Mouse (Mus musculus): ENCODE data around the gene 4930455H04Rik. TPM values are rescaled to one million over a fixed set of nuclear protein-coding genes. Genes with fewer than 3 reads are reported as not detected.

The 4930455H04Rik gene
- total RNA-seq, 1 experiment: not detected

- DNase-seq (ENCODE audit: low read depth, low spot score): no peak
- no peak overlapping the region for H3K9ac ChIP-seq (ENCODE audit: insufficient read depth, low read depth, low read length, poor library complexity, severe bottlenecking)
- TF ChIP-seq MAFK (IDR thresholded peaks at IDR 0.05; ENCODE audit: insufficient read depth, low read depth, low read length) (no peak), HCFC1 (IDR thresholded peaks at IDR 0.05; ENCODE audit: borderline replicate concordance, insufficient read depth, low read length) (no peak), CHD2 (IDR thresholded peaks at IDR 0.05; ENCODE audit: low read depth, low read length) (no peak), ZNF384 (IDR thresholded peaks at IDR 0.05; ENCODE audit: low read depth, low read length) (no peak), ZC3H11A (IDR thresholded peaks at IDR 0.05; ENCODE audit: borderline replicate concordance, low read depth, low read length) (no peak)
Measured at GRCm38 (mm10) chr3:116943422-116943821, 24.6 kb upstream of the 4930455H04Rik start.

GRCm38 (mm10) chr3:116946476-116946875 lies 21.6 kb upstream of the 4930455H04Rik start:
- H3K4me3 ChIP-seq (ENCODE audit: insufficient read depth in 1 of 2, low read depth in 1 of 2, low read length in 2 of 2, poor library complexity in 1 of 2, severe bottlenecking in 1 of 2): no peak overlapping the region
- no peak for DNase-seq (ENCODE audit: low read depth, low spot score)
- no peak overlapping the region for H3K27ac ChIP-seq (ENCODE audit: insufficient read depth, low read depth, low read length, poor library complexity, severe bottlenecking)
- no peaks in the 10 kb centered on the region for H3K4me1 ChIP-seq (ENCODE audit: control insufficient read depth in 2 of 2, insufficient read depth in 2 of 2, low read length in 2 of 2, poor library complexity in 1 of 2)
- no peak for TF ChIP-seq HCFC1 (IDR thresholded peaks at IDR 0.05; ENCODE audit: borderline replicate concordance, insufficient read depth, low read length)
- in situ Hi-C loops (cut with MboI; ENCODE audit: low sequenced_read_pairs in 2 of 2, unreplicated experiment in 2 of 2): no loop called here
- H3K9ac ChIP-seq (ENCODE audit: insufficient read depth, low read depth, low read length, poor library complexity, severe bottlenecking): no peak overlapping the region
- no peaks in the 10 kb centered on the region for H3K9me3 ChIP-seq (ENCODE audit: control insufficient read depth, insufficient read depth, low read depth, low read length)
- H3K36me3 ChIP-seq (ENCODE audit: control insufficient read depth, insufficient read depth, low read length, poor library complexity, severe bottlenecking): no peaks in the 10 kb centered on the region

More at GRCm38 (mm10) chr3:116943422-116943821, 24.6 kb upstream of the 4930455H04Rik start:
- Histone ChIP-seq H3K36me3 (ENCODE audit: control insufficient read depth, insufficient read depth, low read length, poor library complexity, severe bottlenecking) (no peaks in the 10 kb centered on the region), H3K4me3 (ENCODE audit: insufficient read depth in 1 of 2, low read depth in 1 of 2, low read length in 2 of 2, poor library complexity in 1 of 2, severe bottlenecking in 1 of 2) (no peak overlapping the region), H3K9me3 (ENCODE audit: control insufficient read depth, insufficient read depth, low read depth, low read length) (no peaks in the 10 kb centered on the region), H3K27ac (ENCODE audit: insufficient read depth, low read depth, low read length, poor library complexity, severe bottlenecking) (no peak overlapping the region), H3K4me1 (ENCODE audit: control insufficient read depth in 2 of 2, insufficient read depth in 2 of 2, low read length in 2 of 2, poor library complexity in 1 of 2) (no peaks in the 10 kb centered on the region)
- in situ Hi-C loops (cut with MboI; ENCODE audit: low sequenced_read_pairs in 2 of 2, unreplicated experiment in 2 of 2): no loop called here

DNA sequence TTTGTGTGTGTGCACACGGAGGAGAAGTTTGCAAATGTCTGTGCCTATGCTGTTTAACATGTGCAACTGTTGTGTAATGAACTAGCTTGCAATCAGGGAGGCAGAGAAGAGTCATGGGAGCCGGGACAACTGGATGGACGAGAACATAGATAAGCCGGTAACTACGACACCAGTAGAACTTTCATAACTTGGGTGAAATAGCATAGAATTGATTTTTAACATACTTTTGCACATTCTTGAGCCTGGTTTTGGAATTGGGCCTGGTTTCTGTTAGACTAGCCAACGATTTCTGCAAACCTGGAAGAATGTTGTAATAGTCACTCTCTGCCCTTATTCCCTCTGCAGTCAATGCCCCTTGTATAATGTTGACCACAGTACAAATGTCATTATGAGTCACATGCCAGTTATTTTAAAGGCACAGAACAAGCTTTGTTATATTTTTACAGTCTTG lies 17.4 kb upstream of the 4930455H04Rik start:
- in situ Hi-C loops (cut with MboI; ENCODE audit: low sequenced_read_pairs in 2 of 2, unreplicated experiment in 2 of 2): no loop called here
- Histone ChIP-seq H3K27ac (ENCODE audit: insufficient read depth, low read depth, low read length, poor library complexity, severe bottlenecking) (no peak overlapping the region), H3K9ac (ENCODE audit: insufficient read depth, low read depth, low read length, poor library complexity, severe bottlenecking) (no peak overlapping the region), H3K36me3 (ENCODE audit: control insufficient read depth, insufficient read depth, low read length, poor library complexity, severe bottlenecking) (no peaks in the 10 kb centered on the region), H3K4me3 (ENCODE audit: insufficient read depth in 1 of 2, low read depth in 1 of 2, low read length in 2 of 2, poor library complexity in 1 of 2, severe bottlenecking in 1 of 2) (no peak overlapping the region), H3K4me1 (ENCODE audit: control insufficient read depth in 2 of 2, insufficient read depth in 2 of 2, low read length in 2 of 2, poor library complexity in 1 of 2) (no peaks in the 10 kb centered on the region; a peak in 1 of 4 replicates), H3K9me3 (ENCODE audit: control insufficient read depth, insufficient read depth, low read depth, low read length) (no peaks in the 10 kb centered on the region)
- TF ChIP-seq ZNF384 (IDR thresholded peaks at IDR 0.05; ENCODE audit: low read depth, low read length) (no peak), ZC3H11A (IDR thresholded peaks at IDR 0.05; ENCODE audit: borderline replicate concordance, low read depth, low read length) (no peak), MAFK (IDR thresholded peaks at IDR 0.05; ENCODE audit: insufficient read depth, low read depth, low read length) (no peak), HCFC1 (IDR thresholded peaks at IDR 0.05; ENCODE audit: borderline replicate concordance, insufficient read depth, low read length) (no peak), CHD2 (IDR thresholded peaks at IDR 0.05; ENCODE audit: low read depth, low read length) (no peak)
- no peak for DNase-seq (ENCODE audit: low read depth, low spot score)

DNA sequence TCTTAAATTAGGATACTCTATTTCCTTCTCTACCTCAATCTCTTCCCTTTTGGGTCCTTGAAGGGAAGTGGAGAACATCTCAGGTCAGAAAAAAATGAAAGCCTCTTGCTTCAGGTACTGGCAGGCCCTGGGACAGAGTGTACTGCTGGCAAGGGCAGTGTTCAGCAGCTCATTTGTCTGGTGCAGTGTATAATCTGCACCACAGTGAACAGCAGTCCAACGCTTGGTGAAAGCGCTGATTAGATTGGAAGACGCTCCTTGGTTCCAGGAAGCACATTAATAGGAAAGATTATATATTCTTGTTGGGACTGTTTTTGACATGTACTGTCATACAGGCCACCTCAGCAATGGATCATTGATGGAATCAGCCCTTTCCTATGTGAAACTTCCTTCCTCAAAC lies 16.6 kb upstream of the 4930455H04Rik start:
- H3K9me3 ChIP-seq (ENCODE audit: control insufficient read depth, insufficient read depth, low read depth, low read length): no peaks in the 10 kb centered on the region
- no peak for DNase-seq (ENCODE audit: low read depth, low spot score)
- in situ Hi-C loops (cut with MboI; ENCODE audit: low sequenced_read_pairs in 2 of 2, unreplicated experiment in 2 of 2): no loop called here

More for the DNA sequence above, 16.6 kb upstream of the 4930455H04Rik start:
- Histone ChIP-seq H3K4me3 (ENCODE audit: insufficient read depth in 1 of 2, low read depth in 1 of 2, low read length in 2 of 2, poor library complexity in 1 of 2, severe bottlenecking in 1 of 2) (no peak overlapping the region), H3K27ac (ENCODE audit: insufficient read depth, low read depth, low read length, poor library complexity, severe bottlenecking) (no peak overlapping the region), H3K4me1 (ENCODE audit: control insufficient read depth in 2 of 2, insufficient read depth in 2 of 2, low read length in 2 of 2, poor library complexity in 1 of 2) (no peaks in the 10 kb centered on the region; a peak in 1 of 4 replicates), H3K9ac (ENCODE audit: insufficient read depth, low read depth, low read length, poor library complexity, severe bottlenecking) (no peak overlapping the region), H3K36me3 (ENCODE audit: control insufficient read depth, insufficient read depth, low read length, poor library complexity, severe bottlenecking) (no peaks in the 10 kb centered on the region)
- TF ChIP-seq CHD2 (IDR thresholded peaks at IDR 0.05; ENCODE audit: low read depth, low read length) (no peak), MAFK (IDR thresholded peaks at IDR 0.05; ENCODE audit: insufficient read depth, low read depth, low read length) (no peak), ZNF384 (IDR thresholded peaks at IDR 0.05; ENCODE audit: low read depth, low read length) (no peak), ZC3H11A (IDR thresholded peaks at IDR 0.05; ENCODE audit: borderline replicate concordance, low read depth, low read length) (no peak), HCFC1 (IDR thresholded peaks at IDR 0.05; ENCODE audit: borderline replicate concordance, insufficient read depth, low read length) (no peak)

All from ES-E14 (cell line).